Comparison of ENCODE assay signal across 19 mouse cellular contexts in the genomic region with DNA sequence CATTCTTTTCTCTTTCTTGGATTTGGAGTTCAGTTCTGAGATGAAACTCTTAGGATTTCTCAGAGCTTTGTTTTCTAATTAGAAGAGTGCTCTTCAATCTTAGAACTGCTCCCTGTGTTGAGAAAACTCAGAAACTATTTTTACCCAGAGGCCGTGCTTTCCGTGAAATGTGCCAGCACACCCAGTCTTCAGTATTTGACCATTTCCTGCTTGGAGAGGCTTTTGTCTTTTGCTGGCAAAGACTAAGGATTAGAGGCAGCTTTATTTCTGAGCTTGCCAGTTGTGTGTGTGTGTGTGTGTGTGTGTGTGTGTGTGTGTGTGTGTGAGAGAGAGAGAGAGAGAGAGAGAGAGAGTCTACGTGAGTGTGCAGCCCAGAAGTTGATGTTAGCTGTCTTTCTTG. TPM values are rescaled to one million over a fixed set of nuclear protein-coding genes. Genes with fewer than 3 reads are reported as not detected.
DNase-seq lines count a peak whose midpoint lies in the region; ATAC-seq lines count a peak whose summit lies in the region.
"Had no signal": no experiment of that assay in that cellular context is flagged by ENCODE, and none has a peak within 500 bp of the region (broad histone marks: within the 10 kb centered on the region; RNA-seq: fewer than 3 reads in every experiment).

No protein-coding gene starts in this region.

- H3K27me3 ChIP-seq in embryonic facial prominence, embryonic 14.5 days (replicated peaks; ENCODE audit: control insufficient read depth, insufficient read depth, low read length) = no peaks in the 10 kb centered on the region
- H3K27me3 ChIP-seq in embryonic facial prominence, embryonic 10.5 days (replicated peaks; ENCODE audit: low read depth, poor library complexity, severe bottlenecking) = no peaks in the 10 kb centered on the region
- H3K27me3 ChIP-seq in lung, embryonic 16.5 days (ENCODE audit: control insufficient read depth, insufficient read depth, low read depth, low read length) = no peaks in the 10 kb centered on the region
- H3K27me3 ChIP-seq: forebrain, embryonic 15.5 days; hindbrain, embryonic 13.5 days; intestine, embryonic 15.5 days; limb, embryonic 12.5 days; liver, embryonic 13.5 days had no signal

- H3K27ac ChIP-seq in embryonic facial prominence, embryonic 14.5 days (replicated peaks; ENCODE audit: low read depth, low read length) = no peak overlapping the region
- H3K27ac ChIP-seq in embryonic facial prominence, embryonic 10.5 days (replicated peaks) = no peak overlapping the region
- H3K27ac ChIP-seq in lung, embryonic 16.5 days (ENCODE audit: low read length) = no peak overlapping the region; the same call in 1 of the 2 replicates
- H3K27ac ChIP-seq: forebrain, embryonic 15.5 days; hindbrain, embryonic 13.5 days; intestine, embryonic 15.5 days; left cerebral cortex, adult 2 months; limb, embryonic 12.5 days; liver, embryonic 13.5 days had no signal

- H3K36me3 ChIP-seq in embryonic facial prominence, embryonic 14.5 days (ENCODE audit: control insufficient read depth, insufficient read depth, low read length) = no peaks in the 10 kb centered on the region
- H3K36me3 ChIP-seq in embryonic facial prominence, embryonic 10.5 days (replicated peaks) = no peaks in the 10 kb centered on the region
- no peaks in the 10 kb centered on the region for H3K36me3 ChIP-seq in lung, embryonic 16.5 days (ENCODE audit: control insufficient read depth, insufficient read depth, low read length)
- H3K36me3 ChIP-seq: forebrain, embryonic 15.5 days; hindbrain, embryonic 13.5 days; intestine, embryonic 15.5 days; limb, embryonic 12.5 days; liver, embryonic 13.5 days had no signal

- intact Hi-C loops in heart, postnatal 10 days (cut with DNase I) = no loop called here
- intact Hi-C loops in heart, postnatal 25 days (cut with DNase I) = loop anchor here (5.0 kb wide), 2 partner anchors 33 to 48 kb away; no protein-coding TSS in a partner anchor

- H3K4me2 ChIP-seq in embryonic facial prominence, embryonic 14.5 days (ENCODE audit: low read depth, low read length) = no peak overlapping the region
- no peak overlapping the region for H3K4me2 ChIP-seq in lung, embryonic 16.5 days (ENCODE audit: low read depth, low read length)
- H3K4me2 ChIP-seq: forebrain, embryonic 15.5 days; hindbrain, embryonic 13.5 days; intestine, embryonic 15.5 days; limb, embryonic 12.5 days; liver, embryonic 13.5 days had no signal

- WGBS in embryonic facial prominence, embryonic 14.5 days = 51% methylated on average over 3 of the region's 3 CpGs
- WGBS in embryonic facial prominence, embryonic 10.5 days = 67% methylated on average over 3 of the region's 3 CpGs
- 35% methylated on average over 3 of the region's 3 CpGs for WGBS in lung, embryonic 16.5 days

- ATAC-seq in embryonic facial prominence, embryonic 14.5 days (ENCODE audit: low read depth) = no peak
- peak; percentile 60; the same call in 1 of the 2 replicates for ATAC-seq in lung, embryonic 16.5 days (ENCODE audit: low read depth)
- ATAC-seq in inflammation-experienced regulatory T-cells, adult 6 months = no peak
- ATAC-seq: forebrain, embryonic 15.5 days; intestine, embryonic 15.5 days had no signal

- H3K9me3 ChIP-seq in embryonic facial prominence, embryonic 14.5 days (ENCODE audit: control insufficient read depth, low read length) = peaks cover 5% of the 10 kb centered on the region; the same call in 1 of the 2 replicates
- no peaks in the 10 kb centered on the region for H3K9me3 ChIP-seq in embryonic facial prominence, embryonic 10.5 days
- no peaks in the 10 kb centered on the region for H3K9me3 ChIP-seq in lung, embryonic 16.5 days (ENCODE audit: control insufficient read depth, low read length)
- H3K9me3 ChIP-seq: forebrain, embryonic 15.5 days; hindbrain, embryonic 13.5 days; intestine, embryonic 15.5 days; limb, embryonic 12.5 days; liver, embryonic 13.5 days had no signal

- peak; percentile 12 for DNase-seq in embryonic facial prominence, embryonic 14.5 days (ENCODE audit: low spot score)
- DNase-seq in embryonic facial prominence, embryonic 10.5 days (ENCODE audit: low spot score) = no peak
- peak; percentile 13 to 34 for DNase-seq in heart, postnatal 10 days
- no peak for DNase-seq in heart, postnatal 25 days (ENCODE audit: low spot score)
- DNase-seq in lung, postnatal 14 days = no peak
- DNase-seq in frontal cortex, postnatal 14 days (ENCODE audit: low spot score in 2 of 2) = no peak
- DNase-seq: adrenal gland, postnatal 10 days; cerebellum, adult 11-12 months; cerebellum, postnatal 36 days; liver, embryonic 13.5 days; midbrain, embryonic 14.5 days; thymus, postnatal 36 days had no signal

- H3K9ac ChIP-seq in embryonic facial prominence, embryonic 14.5 days (ENCODE audit: low read depth, low read length) = no peak overlapping the region
- no peak overlapping the region for H3K9ac ChIP-seq in lung, embryonic 16.5 days (ENCODE audit: low read length)
- H3K9ac ChIP-seq: forebrain, embryonic 15.5 days; hindbrain, embryonic 13.5 days; intestine, embryonic 15.5 days; limb, embryonic 12.5 days; liver, embryonic 13.5 days had no signal

- no peaks in the 10 kb centered on the region for H3K4me1 ChIP-seq in embryonic facial prominence, embryonic 14.5 days (ENCODE audit: control insufficient read depth, insufficient read depth, low read length)
- H3K4me1 ChIP-seq in embryonic facial prominence, embryonic 10.5 days = no peaks in the 10 kb centered on the region
- no peaks in the 10 kb centered on the region for H3K4me1 ChIP-seq in lung, embryonic 16.5 days (replicated peaks; ENCODE audit: control insufficient read depth, insufficient read depth, low read length)
- H3K4me1 ChIP-seq: forebrain, embryonic 15.5 days; hindbrain, embryonic 13.5 days; intestine, embryonic 15.5 days; limb, embryonic 12.5 days had no signal

- no peak overlapping the region for H3K4me3 ChIP-seq in embryonic facial prominence, embryonic 14.5 days (ENCODE audit: low read depth, low read length)
- no peak overlapping the region for H3K4me3 ChIP-seq in embryonic facial prominence, embryonic 10.5 days
- no peak overlapping the region for H3K4me3 ChIP-seq in lung, embryonic 16.5 days (ENCODE audit: low read length)
- H3K4me3 ChIP-seq: forebrain, embryonic 15.5 days; hindbrain, embryonic 13.5 days; intestine, embryonic 15.5 days; left cerebral cortex, adult 2 months; limb, embryonic 12.5 days; liver, embryonic 13.5 days had no signal

RNA-seq across cellular contexts. Expression of a gene that starts 6.6 kb away (rescaled TPM):
- polyA plus RNA-seq in embryonic facial prominence, embryonic 14.5 days (2014; fragmentation: Nextera tagmentation; extraction: Ambion mirVana) = 29.1 and 29.2 TPM in 2 replicates
- polyA plus RNA-seq in embryonic facial prominence, embryonic 10.5 days (2016; fragmentation: Nextera tagmentation; extraction: Ambion mirVana) = 30.7 and 32.4 TPM in 2 replicates
- 10 to 100 TPM; 19.8 to 21.5 TPM for total RNA-seq in heart, postnatal 10 days (2021)
- total RNA-seq in heart, postnatal 25 days (2021) = 10 to 100 TPM; 12.7 to 14.3 TPM
- 39.4 and 40.6 TPM in 2 replicates for polyA plus RNA-seq in lung, embryonic 16.5 days (2015; fragmentation: Nextera tagmentation; extraction: Ambion mirVana)
- 10 to 100 TPM; 28.6 to 38.2 (median 31.7) TPM for polyA plus RNA-seq in inflammation-experienced regulatory T-cells, adult 6 months (2017; shearing (Covaris generic))

Comparison
In these comparisons a context has a peak if more than half of its experiments do, and no peak if none do; other contexts are left out.
1. DNase-seq: peak in embryonic facial prominence, embryonic 14.5 days (single experiment) and heart, postnatal 10 days (2 of 2); none in embryonic facial prominence, embryonic 10.5 days (single experiment), heart, postnatal 25 days (single experiment), lung, postnatal 14 days (single experiment) and frontal cortex, postnatal 14 days (0 of 2).